In the genomic region with DNA sequence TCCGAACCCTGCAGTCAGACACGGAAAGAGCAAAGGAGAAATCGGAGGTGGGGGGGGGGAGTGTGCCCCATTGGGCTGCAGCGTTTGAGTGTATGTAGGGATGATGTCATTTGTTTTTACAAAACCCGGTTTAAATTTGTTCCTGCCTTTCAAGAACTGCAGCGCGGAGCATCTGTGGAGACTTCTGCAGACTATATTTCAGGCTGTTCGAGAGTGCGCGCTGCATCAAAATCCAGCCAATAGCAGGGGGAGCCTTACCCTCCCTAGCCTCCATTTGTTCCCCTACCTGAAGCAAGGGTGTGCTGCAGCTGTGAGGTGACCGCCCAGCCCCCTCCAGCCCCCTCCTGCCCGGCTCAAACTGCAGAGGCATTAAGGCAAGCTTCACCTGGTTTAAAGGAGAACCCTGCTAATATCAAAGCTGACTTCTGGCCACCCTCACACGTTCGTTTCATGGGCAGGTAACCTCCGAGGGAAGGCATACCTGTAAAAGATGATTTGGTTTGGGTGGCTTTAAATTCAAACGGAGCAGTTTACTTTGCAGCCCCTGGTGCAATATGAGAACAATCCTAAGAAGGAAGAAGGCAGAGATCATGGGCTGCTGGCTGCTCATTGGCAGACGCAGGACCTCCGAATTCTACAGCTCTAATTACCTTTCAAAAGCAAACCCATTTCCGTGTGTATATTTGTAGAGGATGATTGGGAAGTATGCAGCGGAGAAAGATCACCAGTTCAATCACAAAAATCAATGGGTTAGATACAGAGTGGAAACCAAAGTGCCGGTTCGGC, we compare ENCODE assay signal across 8 mouse cellular contexts.
A peak's percentile ranks its signal among the peaks of the same experiment; 100 is the strongest.
DNase-seq lines count a peak whose midpoint lies in the region; ATAC-seq and TF ChIP-seq lines count a peak whose summit lies in the region.

No protein-coding gene starts in this region.

- TF ChIP-seq POLR2A in limb, embryonic 14.5 days (IDR thresholded peaks at IDR 0.05; ENCODE audit: borderline replicate concordance, extremely low read depth, insufficient read depth, insufficient read length), result no peak

- no peak for ATAC-seq in heart, embryonic 14.5 days (ENCODE audit: insufficient number of reproducible peaks, insufficient read depth, low FRiP score, low read depth)
- peak; percentile 41 for ATAC-seq in inflammation-experienced regulatory T-cells, adult 6 months
- ATAC-seq in limb, embryonic 14.5 days (ENCODE audit: low FRiP score, low read depth), result peak; percentile 85

- intact Hi-C loops in heart, postnatal 25 days (cut with DNase I), result no loop called here

- no peaks in the 10 kb centered on the region for H3K9me3 ChIP-seq in heart, embryonic 14.5 days (ENCODE audit: control insufficient read depth, low read length)
- no peaks in the 10 kb centered on the region for H3K9me3 ChIP-seq in limb, embryonic 14.5 days (ENCODE audit: control insufficient read depth, low read length)

- no peak overlapping the region for H3K27ac ChIP-seq in heart, embryonic 14.5 days (replicated peaks in 1 of 2; ENCODE audit: control insufficient read depth in 1 of 2, insufficient read depth in 1 of 2, low read depth in 2 of 2, low read length in 2 of 2)
- H3K27ac ChIP-seq in limb, embryonic 14.5 days (replicated peaks; ENCODE audit: low read depth, low read length), result no peak overlapping the region

- H3K27me3 ChIP-seq in heart, embryonic 14.5 days (ENCODE audit: control insufficient read depth, insufficient read depth, low read length), result no peaks in the 10 kb centered on the region
- H3K27me3 ChIP-seq in limb, embryonic 14.5 days (ENCODE audit: control insufficient read depth, insufficient read depth, low read length), result no peaks in the 10 kb centered on the region

- WGBS in heart, embryonic 14.5 days, result 12% methylated on average over 22 of the region's 22 CpGs
- 8% methylated on average over 22 of the region's 22 CpGs for WGBS in limb, embryonic 14.5 days

- DNase-seq in heart, postnatal 25 days (ENCODE audit: low spot score), result no peak
- DNase-seq in embryo, embryonic 10.5 days (ENCODE audit: low spot score), result peak; percentile 60
- peak; percentile 58 for DNase-seq in limb, embryonic 14.5 days (ENCODE audit: low spot score)
- peak; percentile 60 for DNase-seq in right cerebral cortex, adult 18-20 months
- no peak for DNase-seq in urinary bladder, adult 18-20 months (ENCODE audit: low spot score in 2 of 2)
- DNase-seq in adrenal gland, postnatal 14 days, result no peak

- peak overlapping the region; percentile 80 for H3K4me2 ChIP-seq in heart, embryonic 14.5 days (ENCODE audit: low read length)
- H3K4me2 ChIP-seq in limb, embryonic 14.5 days (replicated peaks; ENCODE audit: low read depth, low read length, severe bottlenecking), result peak overlapping the region; percentile 74

- H3K9ac ChIP-seq in heart, embryonic 14.5 days (ENCODE audit: low read length), result peak overlapping the region; percentile 56
- peak overlapping the region; percentile 38 for H3K9ac ChIP-seq in limb, embryonic 14.5 days (ENCODE audit: low read depth, low read length, severe bottlenecking)

- H3K36me3 ChIP-seq in heart, embryonic 14.5 days (ENCODE audit: control insufficient read depth, insufficient read depth, low read length), result no peaks in the 10 kb centered on the region
- no peaks in the 10 kb centered on the region for H3K36me3 ChIP-seq in limb, embryonic 14.5 days (ENCODE audit: control insufficient read depth, insufficient read depth, low read length)

- H3K4me3 ChIP-seq in heart, embryonic 14.5 days (ENCODE audit: control insufficient read depth in 1 of 2, insufficient read depth in 1 of 2, low read depth in 1 of 2, low read length in 2 of 2), result peak overlapping the region; percentile 37 to 46
- H3K4me3 ChIP-seq in limb, embryonic 14.5 days (replicated peaks; ENCODE audit: low read length), result peak overlapping the region; percentile 35

- 0 out of 4 replicates have a peak, but pooled peaks cover 0 to 4% of the 10 kb centered on the region in 2 experiments for H3K4me1 ChIP-seq in heart, embryonic 14.5 days (ENCODE audit: control insufficient read depth in 2 of 2, insufficient read depth in 2 of 2, low read length in 2 of 2)
- no peaks in the 10 kb centered on the region for H3K4me1 ChIP-seq in limb, embryonic 14.5 days (ENCODE audit: control insufficient read depth, insufficient read depth, low read length)

Comparison
In these comparisons a context has a peak if more than half of its experiments do, and no peak if none do; other contexts are left out.
1. DNase-seq: peak in embryo, embryonic 10.5 days (single experiment), limb, embryonic 14.5 days (single experiment) and right cerebral cortex, adult 18-20 months (single experiment); none in heart, postnatal 25 days (single experiment), urinary bladder, adult 18-20 months (0 of 2) and adrenal gland, postnatal 14 days (single experiment).